In the genomic region with DNA sequence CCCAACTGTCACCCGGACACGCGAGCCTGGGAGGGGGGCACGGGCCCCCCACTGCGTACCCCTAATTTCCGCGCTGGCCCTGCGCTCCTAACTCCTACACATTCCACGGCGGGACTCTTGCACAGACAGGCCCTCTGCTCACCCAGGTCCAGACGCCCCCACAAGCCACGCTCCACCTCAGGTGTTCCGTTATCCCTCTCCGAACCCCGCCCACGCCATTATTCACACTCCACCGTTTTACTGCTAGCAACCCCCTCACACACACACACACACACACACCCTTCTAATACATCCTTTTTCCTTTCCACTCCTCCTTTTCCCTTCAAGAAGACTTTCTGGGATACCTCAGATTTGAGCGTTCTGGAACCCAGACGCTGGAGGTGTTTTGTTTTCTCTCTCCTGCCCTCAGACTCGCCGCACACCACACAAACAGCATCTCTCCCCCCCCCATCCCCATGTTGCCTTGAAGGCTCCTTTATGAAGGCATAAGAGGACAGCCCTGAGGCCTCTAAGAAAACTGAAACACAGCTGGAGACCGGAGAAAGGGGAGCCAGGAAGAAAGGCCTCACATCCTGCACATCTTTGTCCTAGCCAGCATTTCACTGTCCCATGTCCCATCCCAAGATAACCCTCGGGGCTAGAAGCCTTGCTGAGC, we compare ENCODE assay signal across 8 mouse cellular contexts. TPM values are rescaled to one million over a fixed set of nuclear protein-coding genes. Genes with fewer than 3 reads are reported as not detected.
A peak's percentile ranks its signal among the peaks of the same experiment; 100 is the strongest.
DNase-seq lines count a peak whose midpoint lies in the region; ATAC-seq and TF ChIP-seq lines count a peak whose summit lies in the region.

No protein-coding gene starts in this region.

- peak overlapping the region; percentile 69 for H3K4me3 ChIP-seq in layer of hippocampus, adult 2 months
- peak overlapping the region; percentile 76 for H3K4me3 ChIP-seq in heart, embryonic 15.5 days
- H3K4me3 ChIP-seq in liver, embryonic 15.5 days (replicated peaks), result peak overlapping the region; percentile 78

- no peak for ATAC-seq in heart, embryonic 15.5 days (replicated peaks; ENCODE audit: insufficient number of reproducible peaks, insufficient read depth, low FRiP score, low read depth)
- ATAC-seq in liver, embryonic 15.5 days (ENCODE audit: insufficient read depth), result no peak

- no peak for TF ChIP-seq CTCF in layer of hippocampus, adult 2 months (conservative IDR thresholded peaks at IDR 0.05)

- peak overlapping the region; percentile 85 for H3K9ac ChIP-seq in heart, embryonic 15.5 days
- H3K9ac ChIP-seq in liver, embryonic 15.5 days, result peak overlapping the region; percentile 76

- H3K4me2 ChIP-seq in heart, embryonic 15.5 days, result peak overlapping the region; percentile 99
- peak overlapping the region; percentile 96 for H3K4me2 ChIP-seq in liver, embryonic 15.5 days

- H3K9me3 ChIP-seq in heart, embryonic 15.5 days (replicated peaks), result no peaks in the 10 kb centered on the region
- H3K9me3 ChIP-seq in liver, embryonic 15.5 days (replicated peaks), result no peaks in the 10 kb centered on the region

- 15% methylated on average over 23 of the region's 23 CpGs for WGBS in heart, embryonic 15.5 days
- WGBS in liver, embryonic 15.5 days (ENCODE audit: insufficient replicate concordance), result 14% methylated on average over 23 of the region's 23 CpGs

- peak overlapping the region; percentile 49; the same call in 1 of the 2 replicates for H3K27ac ChIP-seq in layer of hippocampus, adult 2 months
- H3K27ac ChIP-seq in heart, embryonic 15.5 days, result peak overlapping the region; percentile 75
- peak overlapping the region; percentile 94 for H3K27ac ChIP-seq in liver, embryonic 15.5 days (replicated peaks)

- DNase-seq in layer of hippocampus, adult 2 months (ENCODE audit: low spot score in 2 of 2), result no peak
- DNase-seq in layer of hippocampus, adult 18-20 months (ENCODE audit: low spot score in 2 of 2), result no peak
- DNase-seq in R1 (ENCODE audit: low read depth, low spot score), result peak; percentile 79
- DNase-seq in frontal cortex, postnatal 25 days (ENCODE audit: low spot score in 2 of 2), result no peak
- DNase-seq in ovary, postnatal 10 days (ENCODE audit: low spot score), result no peak
- DNase-seq in thymus, postnatal 36 days, result no peak

- peaks cover 76% of the 10 kb centered on the region for H3K4me1 ChIP-seq in heart, embryonic 15.5 days (replicated peaks)
- peaks cover 97% of the 10 kb centered on the region for H3K4me1 ChIP-seq in liver, embryonic 15.5 days (replicated peaks)

- H3K36me3 ChIP-seq in heart, embryonic 15.5 days, result no peaks in the 10 kb centered on the region
- H3K36me3 ChIP-seq in liver, embryonic 15.5 days (replicated peaks), result peaks cover 14% of the 10 kb centered on the region

- peaks cover 5% of the 10 kb centered on the region; the same call in 1 of the 2 replicates for H3K27me3 ChIP-seq in heart, embryonic 15.5 days
- H3K27me3 ChIP-seq in liver, embryonic 15.5 days, result no peaks in the 10 kb centered on the region

RNA-seq across cellular contexts. Expression of gene Slc29a1, which starts 3.5 kb away (rescaled TPM):
- total RNA-seq in layer of hippocampus, adult 2 months (2021), result 10 to 100 TPM; 21.1 to 23.0 TPM
- 10 to 100 TPM; 16.4 to 20.4 TPM for total RNA-seq in layer of hippocampus, adult 18-20 months (2021)
- 90.9 and 120 TPM in 2 replicates for polyA plus RNA-seq in heart, embryonic 15.5 days (2015; fragmentation: Nextera tagmentation; extraction: Ambion mirVana)
- polyA plus RNA-seq in liver, embryonic 15.5 days (2015; fragmentation: Nextera tagmentation; extraction: Ambion mirVana), result 175 and 180 TPM in 2 replicates

RNA-seq across cellular contexts. Expression of gene Mymx, which starts 6.0 kb away (rescaled TPM):
- total RNA-seq in layer of hippocampus, adult 2 months (2021), result not detected
- not detected for total RNA-seq in layer of hippocampus, adult 18-20 months (2021)
- polyA plus RNA-seq in heart, embryonic 15.5 days (2015; fragmentation: Nextera tagmentation; extraction: Ambion mirVana), result 0.16 and 0.24 TPM in 2 replicates
- 0.54 and 1.1 TPM in 2 replicates for polyA plus RNA-seq in liver, embryonic 15.5 days (2015; fragmentation: Nextera tagmentation; extraction: Ambion mirVana)

RNA-seq across cellular contexts. Expression of gene Hsp90ab1, which starts 22.8 kb away (rescaled TPM):
- total RNA-seq in layer of hippocampus, adult 2 months (2021), result 1,000 to 10,000 TPM; 1,695 to 1,765 TPM
- 1,000 to 10,000 TPM; 1,799 to 1,827 TPM for total RNA-seq in layer of hippocampus, adult 18-20 months (2021)
- polyA plus RNA-seq in heart, embryonic 15.5 days (2015; fragmentation: Nextera tagmentation; extraction: Ambion mirVana), result 1,147 and 1,218 TPM in 2 replicates
- polyA plus RNA-seq in liver, embryonic 15.5 days (2015; fragmentation: Nextera tagmentation; extraction: Ambion mirVana), result 577 and 585 TPM in 2 replicates

RNA-seq across cellular contexts. Expression of gene Slc35b2, which starts 32.2 kb away (rescaled TPM):
- 10 to 100 TPM; 31.1 to 31.8 TPM for total RNA-seq in layer of hippocampus, adult 2 months (2021)
- 10 to 100 TPM; 26.2 to 29.9 TPM for total RNA-seq in layer of hippocampus, adult 18-20 months (2021)
- 75.8 and 98.4 TPM in 2 replicates for polyA plus RNA-seq in heart, embryonic 15.5 days (2015; fragmentation: Nextera tagmentation; extraction: Ambion mirVana)
- 52.1 and 59.8 TPM in 2 replicates for polyA plus RNA-seq in liver, embryonic 15.5 days (2015; fragmentation: Nextera tagmentation; extraction: Ambion mirVana)

RNA-seq across cellular contexts. Expression of gene Nfkbie, which starts 40.4 kb away (rescaled TPM):
- 1 to 10 TPM; 2.6 to 2.7 TPM for total RNA-seq in layer of hippocampus, adult 2 months (2021)
- total RNA-seq in layer of hippocampus, adult 18-20 months (2021), result 1 to 10 TPM; 2.3 to 2.5 TPM
- 3.0 and 6.8 TPM in 2 replicates for polyA plus RNA-seq in heart, embryonic 15.5 days (2015; fragmentation: Nextera tagmentation; extraction: Ambion mirVana)
- polyA plus RNA-seq in liver, embryonic 15.5 days (2015; fragmentation: Nextera tagmentation; extraction: Ambion mirVana), result 1.2 and 1.6 TPM in 2 replicates
